Mouse (Mus musculus): ENCODE measurements at regions not wholly inside any gene's neighbourhood (a gene's known extent, or its start where the extent isn't known, plus 50 kb on each side); places are given as distances from the start of the nearest gene placed in this dataset.
A peak's percentile ranks its signal among the peaks of the same experiment; 100 is the strongest.

- H3K27me3 ChIP-seq (ENCODE audit: insufficient read depth, low read length) = no peaks in the 10 kb centered on the region
- DNase-seq (no peak), ATAC-seq (no peak)
- no peak overlapping the region for H3K4me2 ChIP-seq (ENCODE audit: low read depth)
- no peaks in the 10 kb centered on the region for H3K4me1 ChIP-seq (ENCODE audit: insufficient read depth)
- H3K4me3 ChIP-seq (ENCODE audit: low read depth, low read length) = no peak overlapping the region
- H3K9me3 ChIP-seq (ENCODE audit: low read length) = no peaks in the 10 kb centered on the region
- H3K36me3 ChIP-seq (ENCODE audit: insufficient read depth) = no peaks in the 10 kb centered on the region
- no peak overlapping the region for H3K9ac ChIP-seq
- 50% methylated on average over 3 of the region's 3 CpGs for WGBS
- no peak overlapping the region for H3K27ac ChIP-seq (ENCODE audit: low read depth, low read length)
- no peak for TF ChIP-seq CTCF (IDR thresholded peaks at IDR 0.05; ENCODE audit: low read depth)
Observed at GRCm38 (mm10) chr10:125810590-125810989, 155.4 kb upstream of the Lrig3 start.

- no peaks in the 10 kb centered on the region for H3K27me3 ChIP-seq (ENCODE audit: insufficient read depth, low read length)
- H3K4me3 ChIP-seq (ENCODE audit: low read depth, low read length) = no peak overlapping the region
- no peak overlapping the region for H3K4me2 ChIP-seq (ENCODE audit: low read depth)
- no peak for TF ChIP-seq CTCF (IDR thresholded peaks at IDR 0.05; ENCODE audit: low read depth)
- H3K4me1 ChIP-seq (ENCODE audit: insufficient read depth) = no peaks in the 10 kb centered on the region
- DNase-seq = no peak
- WGBS = 78% methylated on average over 7 of the region's 7 CpGs
- H3K9ac ChIP-seq = no peak overlapping the region
- no peaks in the 10 kb centered on the region for H3K36me3 ChIP-seq (ENCODE audit: insufficient read depth)
- H3K27ac ChIP-seq (ENCODE audit: low read depth, low read length) = no peak overlapping the region
- no peak for ATAC-seq
- H3K9me3 ChIP-seq (ENCODE audit: low read length) = no peaks in the 10 kb centered on the region
Observed at GRCm38 (mm10) chr10:125814191-125814887, 151.6 kb upstream of the Lrig3 start.

- no peak for DNase-seq
- H3K4me3 ChIP-seq (ENCODE audit: low read depth, low read length) = no peak overlapping the region
- 56% methylated on average over 5 of the region's 5 CpGs for WGBS
- no peaks in the 10 kb centered on the region for H3K36me3 ChIP-seq (ENCODE audit: insufficient read depth)
- no peaks in the 10 kb centered on the region for H3K27me3 ChIP-seq (ENCODE audit: insufficient read depth, low read length)
- no peak for ATAC-seq
- no peaks in the 10 kb centered on the region for H3K9me3 ChIP-seq (ENCODE audit: low read length)
- H3K4me2 ChIP-seq (ENCODE audit: low read depth) = no peak overlapping the region
- no peak overlapping the region for H3K27ac ChIP-seq (ENCODE audit: low read depth, low read length)
- no peaks in the 10 kb centered on the region for H3K4me1 ChIP-seq (ENCODE audit: insufficient read depth)
- TF ChIP-seq CTCF (IDR thresholded peaks at IDR 0.05; ENCODE audit: low read depth) = no peak
- H3K9ac ChIP-seq = no peak overlapping the region
Observed at GRCm38 (mm10) chr10:125832134-125832533, 133.8 kb upstream of the Lrig3 start.

GRCm38 (mm10) chr10:125832764-125833163, 133.2 kb upstream of the Lrig3 start:
- TF ChIP-seq CTCF (IDR thresholded peaks at IDR 0.05; ENCODE audit: low read depth) = no peak
- H3K4me1 ChIP-seq (ENCODE audit: insufficient read depth) = no peaks in the 10 kb centered on the region
- no peaks in the 10 kb centered on the region for H3K9me3 ChIP-seq (ENCODE audit: low read length)
- H3K4me3 ChIP-seq (ENCODE audit: low read depth, low read length) = no peak overlapping the region
- DNase-seq (peak; percentile 18), ATAC-seq (no peak)
- no peak overlapping the region for H3K27ac ChIP-seq (ENCODE audit: low read depth, low read length)
- H3K27me3 ChIP-seq (ENCODE audit: insufficient read depth, low read length) = no peaks in the 10 kb centered on the region
- H3K9ac ChIP-seq = no peak overlapping the region
- 37% methylated on average over 7 of the region's 7 CpGs for WGBS
- no peak overlapping the region for H3K4me2 ChIP-seq (ENCODE audit: low read depth)
- H3K36me3 ChIP-seq (ENCODE audit: insufficient read depth) = no peaks in the 10 kb centered on the region

DNA sequence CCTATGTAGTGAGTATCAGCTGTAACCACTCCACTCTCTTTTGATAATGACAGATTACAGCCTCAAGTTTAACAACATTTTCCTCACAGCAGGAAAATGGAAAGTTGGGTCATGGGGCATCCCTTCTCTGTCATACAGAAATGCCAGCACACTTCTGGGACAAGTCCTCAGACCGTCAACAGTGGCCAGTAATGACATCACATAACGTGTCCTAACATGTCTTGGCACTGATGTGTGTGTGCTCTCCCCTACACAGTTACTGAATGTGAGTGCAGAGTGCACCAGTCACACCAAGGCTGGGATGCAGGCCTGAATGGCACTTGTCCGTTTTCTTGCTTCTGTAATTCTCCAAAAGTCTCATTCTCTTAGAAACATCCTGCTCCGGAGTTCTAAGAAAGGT, 132.0 kb upstream of the Lrig3 start:
- Histone ChIP-seq H3K27me3 (ENCODE audit: insufficient read depth, low read length) (no peaks in the 10 kb centered on the region), H3K4me2 (ENCODE audit: low read depth) (no peak overlapping the region), H3K9me3 (ENCODE audit: low read length) (no peaks in the 10 kb centered on the region), H3K36me3 (ENCODE audit: insufficient read depth) (no peaks in the 10 kb centered on the region), H3K4me1 (ENCODE audit: insufficient read depth) (no peaks in the 10 kb centered on the region), H3K9ac (no peak overlapping the region), H3K4me3 (ENCODE audit: low read depth, low read length) (no peak overlapping the region), H3K27ac (ENCODE audit: low read depth, low read length) (no peak overlapping the region)
- ATAC-seq = no peak
- WGBS = 84% methylated on average over 4 of the region's 4 CpGs
- TF ChIP-seq CTCF (IDR thresholded peaks at IDR 0.05; ENCODE audit: low read depth) = no peak
- no peak for DNase-seq

- H3K4me3 ChIP-seq (ENCODE audit: low read depth, low read length) = no peak overlapping the region
- no peaks in the 10 kb centered on the region for H3K36me3 ChIP-seq (ENCODE audit: insufficient read depth)
- DNase-seq = no peak
- H3K27me3 ChIP-seq (ENCODE audit: insufficient read depth, low read length) = no peaks in the 10 kb centered on the region
- 77% methylated on average over 11 of the region's 11 CpGs for WGBS
- H3K27ac ChIP-seq (ENCODE audit: low read depth, low read length) = no peak overlapping the region
- ATAC-seq = no peak
- no peak overlapping the region for H3K4me2 ChIP-seq (ENCODE audit: low read depth)
- H3K9ac ChIP-seq = no peak overlapping the region
- H3K4me1 ChIP-seq (ENCODE audit: insufficient read depth) = peaks cover 8% of the 10 kb centered on the region; the same call in 1 of the 2 replicates
- no peaks in the 10 kb centered on the region for H3K9me3 ChIP-seq (ENCODE audit: low read length)
- TF ChIP-seq CTCF (IDR thresholded peaks at IDR 0.05; ENCODE audit: low read depth) = no peak
Observed at GRCm38 (mm10) chr10:125838982-125839381, 127.0 kb upstream of the Lrig3 start.

DNA sequence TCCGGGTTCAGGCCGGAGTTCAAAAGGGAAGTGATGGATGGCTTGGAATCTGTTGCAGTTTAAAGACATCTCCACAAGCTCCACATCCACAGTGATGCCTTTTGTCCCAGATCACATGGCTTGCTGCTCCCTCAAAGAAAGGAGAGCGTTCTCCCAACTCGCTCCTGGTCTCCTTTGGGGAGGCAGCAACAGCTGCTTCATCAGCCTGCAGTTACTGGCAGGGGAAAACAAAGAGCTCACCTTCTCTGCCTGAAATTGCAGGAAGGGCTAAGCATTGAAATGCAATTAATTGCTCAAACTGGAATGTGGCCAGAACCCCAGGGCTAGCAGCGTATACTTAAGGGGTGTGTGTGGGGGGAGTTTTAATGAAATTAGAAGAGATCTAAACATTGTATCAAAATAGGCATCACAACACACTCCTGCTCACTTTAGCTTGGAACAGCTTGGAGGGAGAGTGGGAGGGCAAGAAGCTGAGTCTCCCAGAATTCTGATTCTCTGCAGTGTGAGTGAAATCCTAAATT, 126.3 kb upstream of the Lrig3 start:
- ATAC-seq (peak; percentile 34), DNase-seq (peak; percentile 28)
- TF ChIP-seq CTCF (IDR thresholded peaks at IDR 0.05; ENCODE audit: low read depth) = no peak
- Histone ChIP-seq H3K4me2 (ENCODE audit: low read depth) (no peak overlapping the region), H3K9ac (peak overlapping the region; percentile 22; the same call in 1 of the 2 replicates), H3K4me1 (ENCODE audit: insufficient read depth) (peaks cover 8% of the 10 kb centered on the region; the same call in 1 of the 2 replicates), H3K27ac (ENCODE audit: low read depth, low read length) (no peak overlapping the region), H3K36me3 (ENCODE audit: insufficient read depth) (no peaks in the 10 kb centered on the region), H3K4me3 (ENCODE audit: low read depth, low read length) (no peak overlapping the region), H3K9me3 (ENCODE audit: low read length) (no peaks in the 10 kb centered on the region), H3K27me3 (ENCODE audit: insufficient read depth, low read length) (no peaks in the 10 kb centered on the region)
- WGBS = 5% methylated on average over 5 of the region's 5 CpGs

Data from forebrain, postnatal 0 days (tissue).